Mouse (Mus musculus): Measurements from ENCODE around the gene Ppm1g.

DNA sequence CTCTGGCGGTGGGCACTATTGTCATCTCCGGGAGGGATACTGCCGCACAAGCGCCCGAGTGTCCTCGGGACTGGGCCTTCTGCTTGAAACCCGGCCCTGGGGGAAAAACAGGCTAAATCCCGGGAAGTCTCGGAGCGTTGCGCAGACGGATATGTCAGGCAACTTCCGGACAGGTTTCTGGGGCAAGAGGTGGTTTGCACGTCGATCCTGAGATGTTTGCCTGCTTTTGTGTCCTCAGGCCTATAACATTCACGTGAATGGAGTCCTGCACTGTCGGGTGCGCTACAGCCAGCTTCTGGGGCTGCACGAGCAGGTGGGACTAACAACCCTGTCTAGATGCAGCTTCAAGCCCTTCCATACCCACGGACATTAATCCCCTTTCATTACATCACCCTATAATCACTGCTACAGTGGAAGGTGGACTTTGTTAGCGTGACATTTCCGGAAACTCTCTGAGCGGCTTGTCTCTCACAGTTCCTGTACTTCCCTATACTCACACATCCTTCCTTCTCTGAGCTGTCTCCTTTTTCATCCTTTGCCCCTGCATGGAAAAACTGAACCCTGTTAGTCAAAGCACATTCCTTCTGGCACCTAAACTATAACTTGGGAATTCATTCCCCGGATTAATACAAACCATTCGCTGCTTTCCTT is 26.7 kb downstream of the Ppm1g start:
- no peak for TF ChIP-seq CTCF (conservative IDR thresholded peaks at IDR 0.05; ENCODE audit: insufficient read depth, insufficient read length, low read depth, low read length)
- no peak for TF ChIP-seq POLR2A (IDR thresholded peaks at IDR 0.05; ENCODE audit: low read depth, low read length)

Data from kidney, adult 2 months (tissue).